Mouse (Mus musculus) fibroblast of lung, adult 2 months (primary cell): ENCODE measurements around the gene Brpf1.

ENCODE experiments used
- DNase-seq: peaks from one replicate; pipeline ENCODE4 v3.0.0-alpha.2; 2011; ENCODE audit warnings: low read depth

Brpf1 gene

GRCm38 (mm10) chr6:113306986-113307349 lies at the start of gene Brpf1:
Gene Brpf1, plus strand, starts transcription at chr6:113307137.
- DNase-seq = no peak

GRCm38 (mm10) chr6:113261174-113261858 lies 45.6 kb upstream of the Brpf1 start:
- DNase-seq = no peak

- no peak for DNase-seq
These were observed 43.4 kb upstream of the Brpf1 start for GRCm38 (mm10) chr6:113263531-113263930.

- DNase-seq = no peak
These were observed 42.5 kb upstream of the Brpf1 start for GRCm38 (mm10) chr6:113264429-113264828.

- DNase-seq = no peak
These were observed 39.8 kb upstream of the Brpf1 start for GRCm38 (mm10) chr6:113266996-113267655.

GRCm38 (mm10) chr6:113267988-113268387 lies 38.9 kb upstream of the Brpf1 start:
- DNase-seq = no peak

GRCm38 (mm10) chr6:113272365-113272764 lies 34.6 kb upstream of the Brpf1 start:
- DNase-seq = no peak

- DNase-seq = no peak
These were observed 30.1 kb upstream of the Brpf1 start for GRCm38 (mm10) chr6:113276846-113277245.

- no peak for DNase-seq
These were observed 25.3 kb upstream of the Brpf1 start for GRCm38 (mm10) chr6:113281676-113282075.

- DNase-seq = no peak
These were observed 24.7 kb upstream of the Brpf1 start, which contains the start of gene Cpne9 for GRCm38 (mm10) chr6:113282101-113282802. Gene Cpne9, plus strand, starts transcription at chr6:113282307.

- no peak for DNase-seq
These were observed 24.0 kb upstream of the Brpf1 start for GRCm38 (mm10) chr6:113282969-113283368.

- DNase-seq = no peak
These were observed 23.4 kb upstream of the Brpf1 start for GRCm38 (mm10) chr6:113283500-113283899.

- no peak for DNase-seq
These were observed 22.0 kb upstream of the Brpf1 start for GRCm38 (mm10) chr6:113284931-113285330.

GRCm38 (mm10) chr6:113286316-113286715 lies 20.6 kb upstream of the Brpf1 start:
- DNase-seq = no peak

- DNase-seq = no peak
These were observed 19.7 kb upstream of the Brpf1 start for GRCm38 (mm10) chr6:113287236-113287635.

GRCm38 (mm10) chr6:113289346-113289745 lies 17.6 kb upstream of the Brpf1 start:
- no peak for DNase-seq

GRCm38 (mm10) chr6:113290346-113290745 lies 16.6 kb upstream of the Brpf1 start:
- no peak for DNase-seq

- DNase-seq = no peak
These were observed 14.0 kb upstream of the Brpf1 start for GRCm38 (mm10) chr6:113292938-113293337.

GRCm38 (mm10) chr6:113296046-113296445 lies 10.9 kb upstream of the Brpf1 start:
- DNase-seq = no peak

GRCm38 (mm10) chr6:113296639-113297038 lies 10.3 kb upstream of the Brpf1 start:
- DNase-seq = peak; percentile 37

GRCm38 (mm10) chr6:113301350-113301749 lies 5.6 kb upstream of the Brpf1 start:
- DNase-seq = no peak

- DNase-seq = no peak
These were observed 4.7 kb upstream of the Brpf1 start for GRCm38 (mm10) chr6:113302258-113302657.
